Mouse (Mus musculus) MEL-GATA-1-ER (cell line): Measurements from ENCODE around the gene D230025D16Rik.

ENCODE experiments used
- DNase-seq: peaks from one replicate; pipeline ENCODE4 v3.0.0-alpha.2; 2012; ENCODE audit warnings: low read depth; ENCODE audit errors: extremely low read depth

Gene D230025D16Rik

GRCm38 (mm10) chr8:105237442-105238142 is 12.6 kb downstream of the D230025D16Rik start:
- peak; percentile 60 for DNase-seq

- DNase-seq = no peak
Measured at GRCm38 (mm10) chr8:105241016-105241415, 16.1 kb downstream of the D230025D16Rik start.

- no peak for DNase-seq
Measured at GRCm38 (mm10) chr8:105251954-105252353, 27.0 kb downstream of the D230025D16Rik start.

GRCm38 (mm10) chr8:105252680-105253537 is 28.0 kb downstream of the D230025D16Rik start:
- no peak for DNase-seq

GRCm38 (mm10) chr8:105253766-105254151 is 28.8 kb downstream of the D230025D16Rik start:
- no peak for DNase-seq

GRCm38 (mm10) chr8:105254152-105254965 is 29.4 kb downstream of the D230025D16Rik start:
- DNase-seq = peak; percentile 54

GRCm38 (mm10) chr8:105254966-105255350 is 30.0 kb downstream of the D230025D16Rik start, which contains the start of gene B3gnt9:
TSS of gene B3gnt9 (minus strand) at chr8:105255153.
- peak; percentile 42 for DNase-seq

GRCm38 (mm10) chr8:105257318-105258114 is 32.6 kb downstream of the D230025D16Rik start:
- no peak for DNase-seq

- DNase-seq = no peak
Measured at GRCm38 (mm10) chr8:105258911-105259720, 34.2 kb downstream of the D230025D16Rik start.

GRCm38 (mm10) chr8:105259721-105260320 is 34.9 kb downstream of the D230025D16Rik start:
- no peak for DNase-seq

GRCm38 (mm10) chr8:105260371-105261099 is 35.6 kb downstream of the D230025D16Rik start:
- DNase-seq = no peak

GRCm38 (mm10) chr8:105261326-105261980 is 36.5 kb downstream of the D230025D16Rik start:
- peak; percentile 54 for DNase-seq

GRCm38 (mm10) chr8:105263244-105263912 is 38.4 kb downstream of the D230025D16Rik start:
- DNase-seq = peak; percentile 40

GRCm38 (mm10) chr8:105264024-105264982 is 39.4 kb downstream of the D230025D16Rik start, which contains the start of the genes Tradd and Fbxl8:
TSS of gene Tradd (minus strand) at chr8:105264609.
TSS of gene Fbxl8 (plus strand) at chr8:105264648.
- DNase-seq = peak; percentile 25

- DNase-seq = peak; percentile 78
Measured at GRCm38 (mm10) chr8:105265128-105265527, 40.2 kb downstream of the D230025D16Rik start.

GRCm38 (mm10) chr8:105266775-105267174 is 41.8 kb downstream of the D230025D16Rik start:
- DNase-seq = no peak
